Mouse (Mus musculus) thymus, adult 2 months (tissue): ENCODE data around the gene Cep152.

Experiments used
- CTCF ChIP-seq: fragments of 200-500 bp; IDR thresholded peaks from 2 replicates; pipeline ENCODE4 v1.5.1; 2012; ENCODE audit warnings: mild to moderate bottlenecking, control low read depth, low read length, moderate library complexity, borderline replicate concordance; ENCODE audit not compliant: control insufficient read depth, poor library complexity, insufficient read depth; ENCODE audit errors: extremely low read depth
- POLR2A ChIP-seq: fragments of 200-500 bp; IDR thresholded peaks from 2 replicates; pipeline ENCODE4 v1.6.1; 2012; ENCODE audit warnings: mild to moderate bottlenecking, low read length, control low read depth, moderate library complexity; ENCODE audit not compliant: control insufficient read depth, poor library complexity, insufficient read depth; ENCODE audit errors: extremely low read depth

GRCm38 (mm10) chr2:125626536-125626935 is 1.6 kb upstream of the Cep152 start:
- TF ChIP-seq CTCF (no peak), POLR2A (no peak)
